Mouse (Mus musculus) embryo, embryonic 10.5 days (tissue): Measurements from ENCODE around the gene Cstf1.

Experiments
- DNase-seq: peaks from one replicate; pipeline ENCODE4 v3.0.0-alpha.2; 2015; ENCODE audit warnings: low spot score

Cstf1 gene

DNA sequence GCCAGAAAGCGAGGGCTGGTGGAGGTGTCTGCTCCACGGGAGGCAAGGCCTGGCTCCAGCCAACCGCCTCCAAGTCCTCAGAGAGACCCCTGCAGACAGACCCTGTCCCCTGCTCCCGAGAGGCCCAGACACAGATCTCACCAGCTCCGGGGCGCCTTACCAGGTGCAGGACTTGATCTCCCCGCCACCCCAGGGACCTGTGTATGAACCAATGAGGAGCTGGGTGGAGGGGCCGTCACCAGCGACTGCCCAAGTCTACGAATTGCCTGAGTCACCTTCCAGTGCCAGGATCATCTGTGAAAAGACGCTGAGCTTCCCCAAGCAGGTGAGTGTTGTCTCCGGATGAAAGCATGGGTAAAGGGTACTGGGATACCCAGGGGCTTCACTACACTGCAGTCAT is 45.7 kb downstream of the Cstf1 start:
- no peak for DNase-seq

DNA sequence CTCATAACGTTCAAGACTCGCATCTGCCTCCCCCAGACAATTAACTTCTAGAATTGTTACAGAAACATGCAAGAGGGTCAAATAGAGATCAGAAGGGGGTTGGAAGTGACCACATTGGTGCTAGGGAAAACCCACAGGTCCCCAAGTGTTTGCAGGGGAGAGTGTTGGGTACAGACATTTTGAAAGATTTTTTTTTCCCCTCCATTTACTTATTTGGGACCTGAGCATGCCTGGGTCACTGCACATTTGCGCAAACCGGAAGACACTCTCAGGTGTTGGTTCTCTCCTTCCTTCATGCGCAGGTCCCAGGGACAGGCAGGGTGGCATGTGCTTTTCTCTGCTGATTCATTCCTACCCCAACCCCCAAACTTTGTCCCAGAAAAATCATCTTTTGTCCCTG is 46.4 kb downstream of the Cstf1 start:
- no peak for DNase-seq

- no peak for DNase-seq
Measured at GRCm38 (mm10) chr2:172418208-172418607, 47.7 kb downstream of the Cstf1 start.

GRCm38 (mm10) chr2:172430609-172431008 is 60.1 kb downstream of the Cstf1 start:
- DNase-seq = no peak
